Mouse (Mus musculus): Measurements from ENCODE around the gene Clp1.

Gene Clp1

DNA sequence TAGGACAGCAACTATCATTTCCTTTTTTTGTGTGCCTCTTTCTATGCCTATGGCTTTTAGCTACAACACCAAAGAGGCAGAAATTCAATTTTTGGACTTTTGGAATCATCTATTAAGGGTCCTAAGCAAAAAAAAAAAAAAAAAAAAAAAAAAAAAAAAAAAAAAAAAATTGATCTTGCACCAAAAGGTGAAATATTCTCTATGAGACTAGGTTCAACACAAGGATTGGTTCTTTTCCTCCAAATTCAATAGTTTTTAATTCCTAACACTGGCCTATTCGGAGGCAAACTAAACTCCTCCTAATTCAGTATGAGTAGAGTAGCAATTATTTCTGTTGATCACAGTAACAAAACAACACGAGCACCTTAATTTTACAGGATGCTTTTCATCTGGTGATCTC lies 15.3 kb downstream of the Clp1 start:
- DNase-seq: no peak

DNA sequence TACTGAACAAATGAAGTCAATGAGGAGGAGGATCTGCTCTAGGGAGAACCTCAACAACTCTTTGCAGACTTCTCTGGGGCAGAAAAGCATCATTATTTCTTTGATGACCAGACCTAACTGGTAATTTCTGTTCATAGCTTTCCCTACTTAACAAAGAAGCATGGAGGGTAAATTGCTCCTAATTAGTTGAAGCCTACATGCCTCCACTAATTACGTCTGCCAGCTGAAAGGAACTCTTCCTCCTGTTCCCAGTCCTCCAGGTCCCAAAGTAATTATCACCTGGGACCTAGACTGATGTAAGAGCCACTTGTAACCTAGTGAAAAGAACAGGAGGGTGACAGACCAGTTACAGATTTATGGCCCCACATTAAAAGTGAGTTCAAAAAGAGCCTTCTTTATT lies 19.6 kb downstream of the Clp1 start:
- DNase-seq: no peak

- DNase-seq: no peak
Measured at GRCm38 (mm10) chr2:84705295-84705694, 21.9 kb downstream of the Clp1 start.

GRCm38 (mm10) chr2:84704329-84704728 lies 22.8 kb downstream of the Clp1 start:
- DNase-seq: no peak

DNA sequence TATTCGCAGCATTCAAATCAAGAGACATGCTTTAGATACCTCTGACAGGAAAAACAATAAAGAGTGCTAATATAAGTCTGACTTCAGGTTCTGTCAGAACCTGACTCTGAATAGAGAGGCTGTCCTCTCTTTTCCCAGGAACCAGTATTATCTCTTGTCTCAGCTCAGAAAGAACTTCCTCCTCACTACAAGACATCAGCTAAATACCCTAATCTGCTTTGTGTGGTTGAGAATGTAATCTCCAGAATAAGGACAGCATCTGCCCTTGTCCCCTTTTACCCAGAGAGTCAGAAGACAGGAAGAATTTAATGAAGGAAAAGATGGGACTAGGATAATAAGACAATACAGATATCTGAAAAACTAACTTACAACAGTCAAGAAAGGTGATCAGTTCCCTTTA lies 23.7 kb downstream of the Clp1 start:
- DNase-seq: no peak

- no peak for DNase-seq
Measured at GRCm38 (mm10) chr2:84695007-84695695, 32.0 kb downstream of the Clp1 start.

- no peak for DNase-seq
Measured at GRCm38 (mm10) chr2:84690050-84690449, 37.1 kb downstream of the Clp1 start.

DNA sequence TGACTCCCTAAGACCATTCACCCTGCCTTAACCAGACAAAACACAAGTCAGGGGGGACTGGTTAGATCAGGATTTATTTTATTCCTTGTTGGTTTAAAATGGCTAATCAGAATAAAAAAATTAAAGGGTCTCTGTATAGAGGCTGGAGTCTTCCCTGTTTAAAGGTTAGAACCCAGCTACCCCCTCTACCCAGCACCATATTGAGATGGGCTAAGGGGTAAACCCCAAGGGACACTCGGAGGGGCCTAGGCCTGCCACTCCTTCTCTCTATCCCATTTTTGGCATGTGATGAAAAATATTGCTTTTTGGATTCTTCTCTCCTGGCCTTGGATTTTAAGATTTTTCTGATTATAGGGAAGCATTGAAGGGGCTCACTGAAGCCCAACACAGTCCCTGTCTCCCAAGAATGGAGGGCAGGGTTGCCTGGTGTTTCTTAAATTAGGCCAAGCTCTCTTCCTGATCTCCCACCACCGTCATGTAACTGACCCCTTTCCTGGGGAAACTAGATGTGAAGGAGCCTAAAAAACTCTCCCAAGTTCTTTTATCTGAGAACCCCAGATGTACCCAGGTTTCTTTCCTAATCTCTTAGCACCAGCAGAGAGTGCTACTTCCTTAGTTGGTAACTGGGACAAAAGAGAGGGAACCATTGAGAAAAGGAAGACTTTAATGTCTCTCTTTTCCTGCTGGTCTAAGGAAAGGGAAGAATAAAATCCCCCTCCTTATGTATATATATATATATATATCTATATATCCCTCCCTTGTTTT lies 38.9 kb downstream of the Clp1 start:
- no peak for DNase-seq

DNA sequence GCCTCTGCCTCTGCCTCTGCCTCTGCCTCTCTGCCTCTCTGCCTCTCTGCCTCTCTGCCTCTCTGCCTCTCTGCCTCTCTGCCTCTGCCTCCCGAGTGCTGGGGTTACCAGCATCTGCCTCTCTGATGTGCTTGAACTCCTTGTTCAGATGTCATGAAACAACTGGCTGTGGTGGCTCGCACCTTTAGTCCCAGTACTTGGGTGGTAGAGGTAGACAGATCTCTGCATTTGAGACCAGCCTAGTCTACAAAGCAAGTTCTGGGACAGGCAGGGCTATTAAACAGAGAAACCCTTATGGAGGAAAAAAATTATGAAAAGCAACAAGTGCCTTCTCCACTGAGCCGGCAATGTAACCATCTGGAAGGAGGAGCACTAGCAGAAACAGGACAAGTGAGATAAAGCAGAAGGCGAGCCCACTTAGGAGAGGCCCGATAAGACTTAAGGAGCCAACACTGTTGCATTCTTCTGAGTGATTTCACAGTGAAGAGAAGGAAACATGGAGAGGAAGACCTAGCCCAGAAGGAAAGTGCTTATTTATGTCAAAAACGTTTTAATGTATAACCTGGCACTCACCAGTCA lies 44.5 kb downstream of the Clp1 start:
- DNase-seq: no peak

GRCm38 (mm10) chr2:84679016-84679415 lies 48.1 kb downstream of the Clp1 start, which contains the start of gene Tmx2:
Gene Tmx2, minus strand, starts transcription at chr2:84679140.
- DNase-seq: no peak

GRCm38 (mm10) chr2:84677968-84678880 lies 48.9 kb downstream of the Clp1 start, which contains the start of the genes Gm28635 and Med19:
Gene Gm28635, minus strand, starts transcription at chr2:84678041.
Gene Med19, plus strand, starts transcription at chr2:84678402.
- peak; percentile 79 for DNase-seq

GRCm38 (mm10) chr2:84677270-84677967 lies 49.7 kb downstream of the Clp1 start:
- DNase-seq: no peak

Measured in right cerebral cortex, postnatal 4 days (tissue).